Mouse (Mus musculus): Measurements from ENCODE around the gene Sugct.

GRCm38 (mm10) chr13:16935029-16935428 lies 760.3 kb downstream of the Sugct start:
- no peak for TF ChIP-seq CTCF (IDR thresholded peaks at IDR 0.05 in 2 of 3, conservative IDR thresholded peaks at IDR 0.05 in 1 of 3; ENCODE audit: control insufficient read depth in 1 of 3, insufficient read depth in 1 of 3, low read depth in 2 of 3, low read length in 3 of 3, poor library complexity in 1 of 3, severe bottlenecking in 1 of 3)
- no peak for TF ChIP-seq GABPA (IDR thresholded peaks at IDR 0.05; ENCODE audit: low read depth, low read length)
- TF ChIP-seq KAT2A (conservative IDR thresholded peaks at IDR 0.05; ENCODE audit: low read depth, low read length): no peak
- no peak for TF ChIP-seq POLR2AphosphoS2 (IDR thresholded peaks at IDR 0.05; ENCODE audit: low read length)
- no peak for TF ChIP-seq SIN3A (IDR thresholded peaks at IDR 0.05; ENCODE audit: low read length)
- TF ChIP-seq MXI1 (IDR thresholded peaks at IDR 0.05; ENCODE audit: low read depth, low read length): no peak
- TF ChIP-seq POLR2A (IDR thresholded peaks at IDR 0.05; ENCODE audit: control insufficient read depth in 1 of 2, insufficient read depth in 1 of 2, low read depth in 1 of 2, low read length in 2 of 2, poor library complexity in 1 of 2): no peak
- no peak for TF ChIP-seq RCOR1 (IDR thresholded peaks at IDR 0.05; ENCODE audit: low read depth, low read length)
- TF ChIP-seq POLR2AphosphoS5 (IDR thresholded peaks at IDR 0.05; ENCODE audit: borderline replicate concordance, low read depth, low read length): no peak
- TF ChIP-seq CHD2 (IDR thresholded peaks at IDR 0.05; ENCODE audit: low read length): no peak
- TF ChIP-seq TCF12 (IDR thresholded peaks at IDR 0.05; ENCODE audit: low read depth, low read length): no peak
- TF ChIP-seq SMC3 (IDR thresholded peaks at IDR 0.05; ENCODE audit: low read depth, low read length): no peak
- no peak for TF ChIP-seq ETS1 (IDR thresholded peaks at IDR 0.05; ENCODE audit: low read depth, low read length)
- TF ChIP-seq NRF1 (IDR thresholded peaks at IDR 0.05; ENCODE audit: insufficient read depth, low read depth, low read length, poor library complexity, severe bottlenecking): no peak
